Mouse (Mus musculus) liver, postnatal 0 days (tissue): ENCODE data around the gene Gm20388.

Source experiments
- CTCF ChIP-seq: sonication (generic); IDR thresholded peaks from 2 replicates; pipeline ENCODE4 v1.5.1; 2016; ENCODE audit warnings: antibody characterized with exemption, low read depth
- EP300 ChIP-seq: IDR thresholded peaks from 2 replicates; pipeline ENCODE4 v1.6.1; 2016; ENCODE audit warnings: antibody characterized with exemption, low read depth, mild to moderate bottlenecking

- TF ChIP-seq CTCF (no peak), EP300 (no peak)
Measured at GRCm38 (mm10) chr8:122935912-122936311, 3025.3 kb downstream of the Gm20388 start.
